Mouse (Mus musculus) CD4-positive, CD25-positive, alpha-beta regulatory T cell, adult 2 months (primary cell): Measurements from ENCODE around the gene Med14.

ENCODE experiments used
- DNase-seq: peaks from one replicate; pipeline ENCODE4 v3.0.0-alpha.2; 2012; ENCODE audit warnings: low read depth, low spot score

Med14 gene

GRCm38 (mm10) chrX:12761626-12762333, at the start of gene Med14:
Med14 (minus strand) TSS chrX:12762073.
- peak; percentile 94 for DNase-seq

- DNase-seq: no peak
Measured at GRCm38 (mm10) chrX:12800559-12800958, 38.7 kb upstream of the Med14 start.

- peak; percentile 76 for DNase-seq
Measured at GRCm38 (mm10) chrX:12794842-12795241, 33.0 kb upstream of the Med14 start.

GRCm38 (mm10) chrX:12791674-12792340, 29.9 kb upstream of the Med14 start:
- DNase-seq: no peak

- no peak for DNase-seq
Measured at GRCm38 (mm10) chrX:12773236-12773635, 11.4 kb upstream of the Med14 start.

DNA sequence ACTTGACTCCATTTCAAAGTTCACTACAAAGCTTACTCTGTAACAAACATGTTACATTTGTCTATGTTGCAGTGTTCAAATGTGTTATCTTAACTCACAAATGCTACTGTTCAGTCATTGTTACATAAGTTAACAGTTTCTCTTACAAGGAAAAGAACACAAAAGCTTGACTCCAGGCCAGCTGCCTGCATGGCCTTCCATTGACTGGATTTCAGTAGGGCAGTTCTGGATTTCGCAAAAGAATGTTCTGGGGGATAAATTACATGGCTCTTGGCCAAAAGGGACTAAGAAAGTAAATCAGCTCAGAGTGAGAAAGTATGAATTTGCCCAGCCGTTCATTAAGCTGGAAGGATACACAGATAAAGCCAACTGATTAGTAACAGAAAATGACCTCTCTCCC, 9.7 kb upstream of the Med14 start:
- DNase-seq: no peak

DNA sequence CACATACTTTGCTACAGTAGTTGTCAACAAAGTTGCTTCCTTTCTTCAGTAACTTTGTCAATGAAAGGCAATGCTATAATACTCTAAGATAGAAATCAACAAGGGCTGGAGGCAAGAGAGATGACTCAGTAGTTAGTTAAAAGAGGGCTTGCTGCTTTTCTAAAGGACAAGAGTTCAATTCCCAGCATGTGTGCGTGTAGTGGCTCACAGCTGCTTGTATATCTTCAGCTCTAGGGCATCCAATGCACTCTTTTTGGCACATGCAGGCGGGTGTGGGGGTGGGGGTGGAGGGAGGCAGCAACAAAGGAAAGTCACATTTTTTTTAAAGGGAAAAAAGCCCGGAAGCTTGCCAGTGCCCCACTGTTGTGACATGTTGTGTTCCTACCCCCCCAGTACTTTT, 6.7 kb upstream of the Med14 start:
- no peak for DNase-seq

GRCm38 (mm10) chrX:12766846-12767564, 5.1 kb upstream of the Med14 start:
- DNase-seq: peak; percentile 60

DNA sequence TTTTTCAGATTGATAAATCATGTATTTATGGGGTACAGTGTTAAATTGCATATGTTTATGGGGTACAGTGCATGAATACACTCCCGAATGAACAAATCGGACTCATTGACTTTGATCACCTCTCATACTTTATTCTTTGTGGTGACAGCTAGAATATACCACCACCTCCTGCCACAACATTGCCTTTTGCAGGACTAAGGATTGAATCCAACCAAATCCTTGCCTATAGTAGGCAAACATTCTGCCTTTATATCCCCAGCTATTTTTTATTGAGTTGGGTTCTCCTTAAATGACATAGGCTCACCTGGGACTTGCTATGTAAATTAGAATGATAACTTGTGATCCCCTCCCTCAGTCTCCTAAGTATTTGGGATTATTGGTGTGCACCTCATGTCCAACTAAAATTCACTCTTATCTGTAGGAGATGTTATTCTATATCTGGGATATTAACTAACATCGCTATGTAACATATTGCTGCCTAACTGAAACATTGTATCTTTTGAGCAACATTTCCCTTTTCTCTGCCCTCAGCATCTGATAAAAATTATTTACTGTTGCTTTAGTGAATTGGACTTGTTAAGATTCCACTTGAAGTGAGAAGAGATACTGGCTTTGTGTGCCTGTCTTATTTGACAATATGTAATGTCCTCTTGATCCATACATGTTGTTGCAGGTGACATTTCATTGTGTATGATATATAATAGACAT, 1.4 kb upstream of the Med14 start:
- no peak for DNase-seq

GRCm38 (mm10) chrX:12762334-12763126, 657 bp upstream of the Med14 start:
- DNase-seq: no peak

DNA sequence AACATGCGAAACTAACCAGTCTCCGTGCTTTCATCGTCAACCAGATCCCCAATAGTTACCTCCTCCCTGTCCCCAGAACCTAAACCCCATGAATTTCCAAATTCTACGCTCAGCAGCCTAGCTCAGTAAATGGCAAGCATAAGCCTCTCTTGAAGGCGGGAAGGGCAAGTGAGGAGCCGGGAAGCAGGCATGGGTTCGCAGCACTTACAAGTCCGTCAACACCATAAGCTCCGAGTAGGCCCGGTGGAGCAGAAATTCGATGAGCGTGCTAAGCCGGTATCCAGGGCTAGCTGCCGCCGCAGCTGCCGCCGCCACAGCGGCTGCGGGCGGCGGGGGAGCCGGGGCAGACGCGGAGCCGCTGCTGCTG, 631 bp downstream of the Med14 start:
- DNase-seq: no peak

DNA sequence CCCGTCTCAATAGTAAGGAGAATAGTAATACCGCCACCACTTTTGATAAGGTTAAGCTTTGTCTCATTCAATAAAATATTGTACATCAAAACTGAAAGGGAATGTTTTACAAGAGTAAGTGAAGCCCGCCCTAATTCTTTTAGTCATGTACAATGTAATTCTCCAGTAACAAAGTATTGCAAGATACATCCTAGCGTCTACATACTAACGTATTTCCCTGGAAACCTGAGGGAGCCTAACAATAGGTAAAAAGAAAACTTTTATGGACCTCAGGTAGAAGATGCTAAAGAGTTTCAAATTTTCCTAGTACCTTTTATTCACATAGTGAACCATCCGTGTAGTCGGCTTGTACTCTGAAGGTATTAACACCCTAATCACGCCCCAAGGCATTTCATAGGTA, 1.4 kb downstream of the Med14 start:
- peak; percentile 10 for DNase-seq

DNA sequence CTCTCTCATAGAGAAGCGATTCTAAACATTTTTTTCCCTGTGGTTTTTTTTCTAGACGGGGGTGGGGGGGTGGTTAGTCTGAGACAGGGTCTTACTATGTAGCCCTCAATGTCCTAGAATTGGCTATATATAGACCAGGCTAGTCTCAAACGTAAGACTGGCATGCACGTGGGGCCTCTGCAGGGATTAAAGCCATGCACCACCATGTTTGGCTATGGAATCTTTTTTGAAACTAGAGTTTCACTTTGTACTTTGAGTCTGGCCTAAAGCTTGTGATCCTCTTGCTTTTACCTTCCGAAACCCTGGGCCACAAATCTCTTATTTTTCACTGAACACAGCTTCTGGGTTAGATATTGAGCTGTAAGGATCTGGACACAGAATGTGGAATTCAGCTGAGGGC, 2.2 kb downstream of the Med14 start:
- DNase-seq: peak; percentile 10

GRCm38 (mm10) chrX:12747886-12748285, 14.0 kb downstream of the Med14 start:
- no peak for DNase-seq

GRCm38 (mm10) chrX:12746729-12747128, 15.1 kb downstream of the Med14 start:
- DNase-seq: no peak

DNA sequence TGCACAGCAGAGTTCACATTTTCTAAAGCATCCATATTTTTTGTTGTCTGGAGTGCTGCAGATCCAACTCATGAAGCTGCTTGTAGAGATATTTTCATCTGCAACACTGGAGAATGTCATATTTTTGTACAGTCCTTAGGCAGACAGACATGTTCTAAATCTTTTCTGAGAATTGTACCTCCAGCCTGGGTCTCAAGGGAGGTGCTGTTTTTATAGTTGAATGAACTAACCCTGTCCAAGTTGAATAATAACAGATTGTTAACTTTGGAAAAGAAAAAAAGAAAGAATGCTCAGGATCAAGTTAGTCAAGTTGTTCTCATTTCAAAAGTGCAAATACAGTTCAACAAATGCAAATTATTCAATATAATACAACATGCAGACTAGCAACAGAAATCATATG, 21.5 kb downstream of the Med14 start:
- DNase-seq: no peak

DNA sequence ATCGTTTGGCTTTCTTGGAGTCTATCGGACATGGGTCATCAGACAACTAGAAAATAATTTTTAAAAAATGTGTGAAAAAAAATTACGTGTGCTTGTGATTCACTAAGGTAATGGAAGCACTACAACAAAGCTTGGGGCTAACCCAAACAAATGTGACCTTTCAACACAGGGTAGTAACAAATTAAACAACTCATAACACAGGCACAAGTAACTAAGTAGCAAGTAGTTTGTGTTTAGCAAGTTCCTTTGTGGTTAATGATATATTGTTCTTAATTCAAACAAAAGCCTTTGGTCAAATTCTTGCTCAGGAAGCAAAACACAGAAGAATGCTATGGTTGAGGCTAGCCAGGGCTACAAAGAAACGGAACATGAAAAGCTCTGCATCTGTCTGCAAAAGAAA, 45.8 kb downstream of the Med14 start:
- DNase-seq: no peak

- no peak for DNase-seq
Measured at GRCm38 (mm10) chrX:12713796-12714195, 48.1 kb downstream of the Med14 start.

GRCm38 (mm10) chrX:12686910-12687309, 75.0 kb downstream of the Med14 start:
- DNase-seq: no peak

DNA sequence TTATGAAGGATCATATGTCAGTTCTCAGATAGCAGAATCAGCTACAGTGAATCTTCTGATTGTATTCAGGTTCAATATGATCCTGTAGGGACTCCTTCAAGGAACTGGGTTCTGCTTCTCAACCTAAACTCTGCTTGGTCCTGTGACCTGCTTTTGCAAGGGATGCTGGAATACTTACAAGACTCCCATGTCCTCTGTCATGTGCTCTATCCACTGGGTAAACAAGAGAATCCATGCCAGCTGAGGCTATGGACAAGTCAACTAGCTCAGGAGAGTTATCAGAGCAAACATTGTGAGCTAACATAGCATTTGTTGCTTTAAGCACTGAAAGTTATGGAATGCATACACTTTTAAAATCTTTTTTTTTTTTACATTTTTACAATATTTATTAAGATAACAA, 75.8 kb downstream of the Med14 start:
- DNase-seq: no peak

GRCm38 (mm10) chrX:12677396-12677795, 84.5 kb downstream of the Med14 start:
- peak; percentile 82 for DNase-seq
